Mouse (Mus musculus): ENCODE data around the gene Vmn1r115.
"Not testable (repeated sequence)": the region's sequence is repeated elsewhere in the genome, so short reads cannot be mapped to it uniquely, and the experiment has no call there.

Vmn1r115 gene

GRCm38 (mm10) chr7:20844885-20845284 is at the start of gene Vmn1r115:
Gene Vmn1r115 (minus strand): TSS chr7:20844985.
- DNase-seq (ENCODE audit: inconsistent ontology term): not testable (repeated sequence)

- not testable (repeated sequence) for DNase-seq (ENCODE audit: inconsistent ontology term)
Measured at GRCm38 (mm10) chr7:20884021-20884420, 39.2 kb upstream of the Vmn1r115 start, which contains the start of gene Vmn1r117. Gene Vmn1r117 (minus strand): TSS chr7:20884121.

- DNase-seq (ENCODE audit: inconsistent ontology term): not testable (repeated sequence)
Measured at GRCm38 (mm10) chr7:20871956-20872355, 27.2 kb upstream of the Vmn1r115 start, which contains the start of gene Vmn1r116. Gene Vmn1r116 (plus strand): TSS chr7:20872256.

- not testable (repeated sequence) for DNase-seq (ENCODE audit: inconsistent ontology term)
Measured at GRCm38 (mm10) chr7:20812086-20812485, 32.7 kb downstream of the Vmn1r115 start, which contains the start of gene Vmn1r114. Gene Vmn1r114 (minus strand): TSS chr7:20812186.

Measured in Muller cell, postnatal 12 days (primary cell).